Comparison of ENCODE assay signal across 20 mouse cellular contexts in genomic region chr12:73831637-73832385, GRCm38 (mm10).
DNase-seq lines count a peak whose midpoint lies in the region; ATAC-seq and TF ChIP-seq lines count a peak whose summit lies in the region.
"Had no signal": no experiment of that assay in that cellular context is flagged by ENCODE, and none has a peak within 500 bp of the region (broad histone marks: within the 10 kb centered on the region; RNA-seq: fewer than 3 reads in every experiment).

No protein-coding gene starts in this region.

- in situ Hi-C loops in CH12.LX (cut with MboI; ENCODE audit: low pct_ligation_motif_present, low pct_unique_long_range_greater_than_20kb, low sequenced_read_pairs), result no loop called here

- no peak for TF ChIP-seq POLR2A in CH12.LX (IDR thresholded peaks at IDR 0.05; ENCODE audit: low read depth, low read length)
- no peak for TF ChIP-seq POLR2A in brain, embryonic 14.5 days (IDR thresholded peaks at IDR 0.05; ENCODE audit: borderline replicate concordance, extremely low read depth, insufficient read depth, insufficient read length, poor library complexity, severe bottlenecking)

- no peak for TF ChIP-seq CTCF in CH12.LX (conservative IDR thresholded peaks at IDR 0.05 in 1 of 2, IDR thresholded peaks at IDR 0.05 in 1 of 2; ENCODE audit: low read depth in 2 of 2, low read length in 2 of 2)
- TF ChIP-seq CTCF in brain, embryonic 14.5 days (IDR thresholded peaks at IDR 0.05; ENCODE audit: borderline replicate concordance, extremely low read depth, insufficient read depth, insufficient read length), result no peak
- TF ChIP-seq CTCF in intestine, postnatal 0 days (IDR thresholded peaks at IDR 0.05; ENCODE audit: low read depth), result no peak

- no peak for DNase-seq in frontal cortex, postnatal 10 days (ENCODE audit: low spot score in 2 of 2)
- DNase-seq in CH12.LX (ENCODE audit: extremely low read depth), result no peak
- peak; percentile 21 for DNase-seq in brain, embryonic 14.5 days (ENCODE audit: low read depth)
- no peak for DNase-seq in gastrocnemius, postnatal 10 days
- DNase-seq: adrenal gland, postnatal 25 days; heart, adult 18-20 months; kidney, adult 11 months; kidney, postnatal 36 days; layer of hippocampus, adult 9-11 months; spleen, adult 18-20 months; thymus, adult 18-20 months had no signal

- H3K4me1 ChIP-seq in CH12.LX (ENCODE audit: control insufficient read depth in 1 of 2, insufficient read depth in 2 of 2), result peaks cover 0 to 8% of the 10 kb centered on the region in 2 experiments; a peak in 2 of 4 replicates
- peaks cover 15% of the 10 kb centered on the region for H3K4me1 ChIP-seq in midbrain, embryonic 15.5 days
- H3K4me1 ChIP-seq in intestine, postnatal 0 days (replicated peaks; ENCODE audit: control insufficient read depth, insufficient read depth, low read length), result no peaks in the 10 kb centered on the region

- H3K27me3 ChIP-seq in CH12.LX (replicated peaks), result no peaks in the 10 kb centered on the region
- no peaks in the 10 kb centered on the region for H3K27me3 ChIP-seq in midbrain, embryonic 15.5 days (replicated peaks)
- no peaks in the 10 kb centered on the region for H3K27me3 ChIP-seq in intestine, postnatal 0 days (replicated peaks; ENCODE audit: control insufficient read depth, insufficient read depth, low read length)
- H3K27me3 ChIP-seq: forebrain, embryonic 15.5 days; limb, embryonic 13.5 days had no signal

- H3K36me3 ChIP-seq in CH12.LX (replicated peaks in 1 of 2; ENCODE audit: control insufficient read depth in 1 of 2, insufficient read depth in 1 of 2, low read length in 1 of 2), result no peaks in the 10 kb centered on the region
- H3K36me3 ChIP-seq in midbrain, embryonic 15.5 days (replicated peaks), result no peaks in the 10 kb centered on the region
- no peaks in the 10 kb centered on the region for H3K36me3 ChIP-seq in intestine, postnatal 0 days (ENCODE audit: control insufficient read depth, insufficient read depth)
- H3K36me3 ChIP-seq: forebrain, embryonic 15.5 days; hindbrain, embryonic 10.5 days; limb, embryonic 13.5 days had no signal

- no peak overlapping the region for H3K27ac ChIP-seq in CH12.LX (ENCODE audit: insufficient read depth, low read depth)
- H3K27ac ChIP-seq in midbrain, embryonic 15.5 days, result peak overlapping the region; percentile 78
- H3K27ac ChIP-seq in intestine, postnatal 0 days (ENCODE audit: low read depth, low read length), result no peak overlapping the region
- H3K27ac ChIP-seq: forebrain, embryonic 15.5 days; hindbrain, embryonic 10.5 days; limb, embryonic 13.5 days; liver, embryonic 14.5 days had no signal

- dilution Hi-C loops in CH12.LX (cut with MboI; ENCODE audit: extremely low pct_ligation_motif_present, extremely low pct_unique_long_range_greater_than_20kb, low sequenced_read_pairs), result no loop called here

- H3K9me3 ChIP-seq in CH12.LX (replicated peaks; ENCODE audit: low read length), result no peaks in the 10 kb centered on the region
- H3K9me3 ChIP-seq in midbrain, embryonic 15.5 days, result no peaks in the 10 kb centered on the region
- H3K9me3 ChIP-seq in intestine, postnatal 0 days (ENCODE audit: control insufficient read depth), result no peaks in the 10 kb centered on the region
- H3K9me3 ChIP-seq: forebrain, embryonic 15.5 days; hindbrain, embryonic 10.5 days; limb, embryonic 13.5 days had no signal

- no peaks in the 10 kb centered on the region for H3K79me2 ChIP-seq in CH12.LX (replicated peaks; ENCODE audit: control insufficient read depth, extremely low read depth, insufficient read depth, poor library complexity, severe bottlenecking)

- 67% methylated on average over 10 of the region's 10 CpGs for WGBS in midbrain, embryonic 15.5 days
- WGBS in intestine, postnatal 0 days, result 81% methylated on average over 10 of the region's 10 CpGs

- ATAC-seq in frontal cortex, adult (ENCODE audit: low TSS enrichment), result peak; percentile 57; the same call in 1 of the 2 replicates
- peak; percentile 63; the same call in 1 of the 2 replicates for ATAC-seq in midbrain, embryonic 15.5 days (replicated peaks)
- no peak for ATAC-seq in intestine, postnatal 0 days
- ATAC-seq: forebrain, embryonic 15.5 days; lung, postnatal 0 days had no signal

- TF ChIP-seq EP300 in CH12.LX (IDR thresholded peaks at IDR 0.05; ENCODE audit: low read length), result no peak

- H3K9ac ChIP-seq in CH12.LX (ENCODE audit: insufficient read depth, low read depth), result no peak overlapping the region
- H3K9ac ChIP-seq in midbrain, embryonic 15.5 days, result no peak overlapping the region
- no peak overlapping the region for H3K9ac ChIP-seq in intestine, postnatal 0 days (ENCODE audit: low read depth, low read length)
- H3K9ac ChIP-seq: forebrain, embryonic 15.5 days; limb, embryonic 13.5 days; liver, embryonic 14.5 days had no signal

- no peak for TF ChIP-seq RAD21 in CH12.LX (IDR thresholded peaks at IDR 0.05; ENCODE audit: low read depth, low read length)

- H3K4me2 ChIP-seq in CH12.LX (ENCODE audit: insufficient read depth, low read depth, poor library complexity, severe bottlenecking), result 0 out of 2 replicates have a peak overlapping the region, but pooled peaks have one; percentile 34
- H3K4me2 ChIP-seq in midbrain, embryonic 15.5 days, result no peak overlapping the region; the same call in 1 of the 2 replicates
- no peak overlapping the region for H3K4me2 ChIP-seq in intestine, postnatal 0 days (replicated peaks; ENCODE audit: low read depth)
- H3K4me2 ChIP-seq: forebrain, embryonic 15.5 days; limb, embryonic 13.5 days had no signal

- H3K4me3 ChIP-seq in CH12.LX (replicated peaks in 1 of 3; ENCODE audit: low read depth in 2 of 3, low read length in 2 of 3, poor library complexity in 1 of 3), result no peak overlapping the region
- no peak overlapping the region for H3K4me3 ChIP-seq in midbrain, embryonic 15.5 days
- no peak overlapping the region for H3K4me3 ChIP-seq in intestine, postnatal 0 days (ENCODE audit: low read depth, low read length)
- H3K4me3 ChIP-seq: forebrain, embryonic 15.5 days; hindbrain, embryonic 10.5 days; limb, embryonic 13.5 days; myocyte had no signal

TF ChIP-seq in CH12.LX, 34 proteins besides CTCF, POLR2A, EP300 and RAD21:
- no peak for TF ChIP-seq UBTF (IDR thresholded peaks at IDR 0.05; ENCODE audit: low read depth, low read length)
- TF ChIP-seq CHD1 (IDR thresholded peaks at IDR 0.05; ENCODE audit: low read depth, low read length), result no peak
- no peak for TF ChIP-seq JUN (IDR thresholded peaks at IDR 0.05; ENCODE audit: insufficient read depth, low read depth, low read length)
